Mouse (Mus musculus) ovary, postnatal 36 days (tissue): ENCODE measurements at regions not wholly inside any gene's neighbourhood (a gene's known extent, or its start where the extent isn't known, plus 50 kb on each side); places are given as distances from the start of the nearest gene placed in this dataset.
A peak's percentile ranks its signal among the peaks of the same experiment; 100 is the strongest.

Source experiments
- DNase-seq: peaks from one replicate; pipeline ENCODE4 v3.0.0; 2022; ENCODE audit warnings: low spot score, mixed read lengths

GRCm38 (mm10) chr2:92752156-92752555 is 152.6 kb downstream of the Chst1 start:
- no peak for DNase-seq

GRCm38 (mm10) chr2:92752794-92753193 is 153.3 kb downstream of the Chst1 start:
- no peak for DNase-seq

- DNase-seq = no peak
Observed at GRCm38 (mm10) chr2:92754505-92755280, 155.2 kb downstream of the Chst1 start.

- no peak for DNase-seq
Observed at GRCm38 (mm10) chr2:92756491-92756890, 157.0 kb downstream of the Chst1 start.

GRCm38 (mm10) chr2:92758775-92759174 is 156.1 kb upstream of the Syt13 start:
- no peak for DNase-seq

GRCm38 (mm10) chr2:92763881-92764635 is 150.8 kb upstream of the Syt13 start:
- no peak for DNase-seq

- DNase-seq = no peak
Observed at GRCm38 (mm10) chr2:92767476-92768005, 147.4 kb upstream of the Syt13 start.

- peak; percentile 22 for DNase-seq
Observed at GRCm38 (mm10) chr2:92768088-92768487, 146.8 kb upstream of the Syt13 start.

GRCm38 (mm10) chr2:92769061-92769460 is 145.8 kb upstream of the Syt13 start:
- no peak for DNase-seq

- DNase-seq = no peak
Observed at GRCm38 (mm10) chr2:92770098-92770497, 144.8 kb upstream of the Syt13 start.

GRCm38 (mm10) chr2:92772623-92773022 is 142.3 kb upstream of the Syt13 start:
- no peak for DNase-seq

GRCm38 (mm10) chr2:92776497-92776896 is 138.4 kb upstream of the Syt13 start:
- DNase-seq = no peak

- no peak for DNase-seq
Observed at GRCm38 (mm10) chr2:92779101-92779500, 135.8 kb upstream of the Syt13 start.

- no peak for DNase-seq
Observed at GRCm38 (mm10) chr2:92780021-92780420, 134.9 kb upstream of the Syt13 start.

- DNase-seq = no peak
Observed at GRCm38 (mm10) chr2:92781451-92781850, 133.4 kb upstream of the Syt13 start.

GRCm38 (mm10) chr2:92782621-92783020 is 132.3 kb upstream of the Syt13 start:
- DNase-seq = no peak

- DNase-seq = no peak
Observed at GRCm38 (mm10) chr2:92784916-92785315, 130.0 kb upstream of the Syt13 start.

GRCm38 (mm10) chr2:92787925-92788410 is 126.9 kb upstream of the Syt13 start:
- no peak for DNase-seq

GRCm38 (mm10) chr2:92788875-92789274 is 126.0 kb upstream of the Syt13 start:
- no peak for DNase-seq

- no peak for DNase-seq
Observed at GRCm38 (mm10) chr2:92790374-92790773, 124.5 kb upstream of the Syt13 start.

- DNase-seq = no peak
Observed at GRCm38 (mm10) chr2:92799770-92800169, 115.1 kb upstream of the Syt13 start.

GRCm38 (mm10) chr2:92800667-92801066 is 114.2 kb upstream of the Syt13 start:
- no peak for DNase-seq

GRCm38 (mm10) chr2:92804916-92805315 is 110.0 kb upstream of the Syt13 start:
- DNase-seq = no peak
